Mouse (Mus musculus) spleen, postnatal 4 days (tissue): ENCODE measurements at regions not wholly inside any gene's neighbourhood (a gene's known extent, or its start where the extent isn't known, plus 50 kb on each side); places are given as distances from the start of the nearest gene placed in this dataset.

Experiments used
- DNase-seq, 2 experiments: peaks; one replicate each; pipeline ENCODE4 v3.0.0; 2022; ENCODE audit warnings: low spot score in 2 of 2

DNA sequence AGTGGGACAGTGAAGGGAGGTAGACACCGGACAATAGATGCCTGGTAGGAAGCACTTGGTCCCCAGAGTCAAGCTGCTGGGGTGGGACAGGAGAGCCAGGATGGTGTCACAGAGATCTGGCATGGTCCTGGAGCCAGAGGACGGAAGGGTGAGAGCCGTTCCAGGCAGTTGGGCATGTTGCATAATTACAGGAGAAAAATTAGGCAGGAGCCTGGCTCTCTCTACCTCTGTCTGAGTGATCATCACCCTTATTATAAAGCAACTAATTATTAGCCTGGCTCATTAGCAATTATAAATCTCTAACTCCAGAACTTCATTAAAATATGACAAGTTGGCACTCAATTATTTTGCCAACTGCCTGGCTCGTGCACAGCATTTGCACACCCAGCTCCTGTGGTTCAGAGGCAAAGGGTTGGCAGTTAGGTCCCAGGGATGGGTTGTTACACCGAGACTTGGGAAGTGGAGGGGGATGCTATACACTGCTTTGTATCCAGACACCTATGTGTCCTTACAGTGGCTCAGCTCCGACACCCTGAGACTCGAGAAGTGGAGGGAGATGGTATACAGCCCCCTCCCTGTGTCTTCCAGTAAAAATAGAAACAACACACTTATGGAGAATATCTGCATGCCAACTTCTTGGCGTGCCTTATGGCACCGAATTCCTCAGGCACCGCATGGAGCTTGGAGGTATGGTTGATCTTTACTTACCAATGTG lies 203.7 kb upstream of the Sdk2 start:
- DNase-seq, result no peak

DNA sequence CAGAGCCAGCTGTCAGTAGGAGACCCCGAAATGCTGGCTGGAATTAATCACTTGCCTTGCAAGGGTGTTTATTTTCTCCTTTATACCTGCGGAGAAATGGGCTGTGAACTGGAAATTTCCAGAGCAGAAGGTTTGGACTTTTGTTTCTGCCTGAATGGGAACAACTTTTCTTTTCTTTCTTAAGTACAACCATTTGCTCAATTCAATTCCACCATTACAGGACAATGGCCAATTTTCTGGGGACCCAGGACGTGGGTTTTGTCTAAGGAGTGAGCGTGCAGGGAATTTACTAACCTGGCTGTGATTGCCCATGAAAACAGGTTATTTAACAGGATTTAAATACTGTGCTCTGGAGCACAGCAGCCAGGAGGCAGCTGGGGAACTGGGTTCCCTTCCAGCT lies 195.1 kb upstream of the Sdk2 start:
- no peak for DNase-seq

GRCm38 (mm10) chr11:114258218-114258617 lies 191.4 kb upstream of the Sdk2 start:
- no peak for DNase-seq

DNA sequence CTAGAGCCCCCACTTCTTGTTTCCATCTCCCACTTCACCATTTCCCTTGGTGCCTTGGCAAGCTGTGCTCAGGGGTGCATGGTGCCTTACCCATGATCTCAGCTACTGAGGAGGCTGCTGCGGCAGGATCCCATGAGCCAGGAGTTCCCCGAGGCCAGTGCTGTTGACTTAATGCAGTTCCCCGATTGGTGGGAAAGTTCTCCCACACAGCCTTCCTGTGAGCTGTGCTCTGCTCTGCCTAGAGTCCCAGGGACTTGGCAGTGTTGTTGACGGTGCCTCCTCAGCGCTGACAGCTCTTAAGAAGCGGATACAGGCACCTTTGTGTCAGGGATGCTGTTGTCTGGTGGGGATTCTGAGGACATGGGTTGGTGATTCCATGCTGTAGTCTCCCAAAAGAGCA lies 190.9 kb upstream of the Sdk2 start:
- DNase-seq, result no peak

DNA sequence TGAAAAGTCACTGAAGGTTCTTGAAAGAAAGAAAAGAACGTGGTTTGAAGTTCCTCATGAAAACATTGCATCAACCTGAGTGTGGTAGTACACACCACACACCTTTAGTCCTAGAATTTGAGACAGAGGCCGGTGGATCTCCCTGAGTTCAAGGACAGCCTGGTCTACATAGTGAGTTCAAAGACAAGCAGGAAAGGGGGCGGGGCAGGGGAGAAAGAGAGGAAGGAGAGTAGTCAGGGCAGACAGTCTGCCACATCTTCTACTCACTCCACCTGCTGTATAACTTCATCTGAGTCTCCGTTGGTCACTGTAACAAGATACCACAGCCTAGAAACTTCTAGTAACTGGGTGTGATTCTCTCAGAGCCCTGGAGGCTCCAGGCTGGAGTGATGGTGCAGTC lies 190.2 kb upstream of the Sdk2 start:
- DNase-seq, result no peak

DNA sequence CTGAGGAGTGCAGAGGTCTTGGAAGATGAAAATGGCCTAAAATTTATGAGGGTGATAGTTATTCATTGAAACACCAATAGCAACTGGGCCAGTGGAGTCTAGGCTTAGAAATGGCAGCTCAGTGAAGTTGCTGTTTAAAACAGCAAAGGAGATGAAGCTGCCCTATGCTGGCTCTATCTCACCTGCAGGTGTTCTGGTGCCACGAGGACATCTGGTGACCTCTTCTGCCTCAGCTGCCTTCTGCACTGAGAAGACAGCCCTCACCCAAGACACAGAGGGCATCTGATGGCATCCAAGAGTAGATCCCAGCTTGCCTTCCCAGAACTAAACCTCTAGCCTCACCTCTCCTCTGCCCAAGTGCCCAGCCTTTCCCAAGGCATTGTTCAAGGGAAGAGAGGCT lies 187.5 kb upstream of the Sdk2 start:
- DNase-seq, result no peak

- DNase-seq, result no peak
Measured at GRCm38 (mm10) chr11:114251614-114252013, 184.8 kb upstream of the Sdk2 start.

- no peak for DNase-seq
Measured at GRCm38 (mm10) chr11:114249215-114249614, 182.4 kb upstream of the Sdk2 start.

GRCm38 (mm10) chr11:114248261-114248898 lies 181.5 kb upstream of the Sdk2 start:
- DNase-seq, result no peak

DNA sequence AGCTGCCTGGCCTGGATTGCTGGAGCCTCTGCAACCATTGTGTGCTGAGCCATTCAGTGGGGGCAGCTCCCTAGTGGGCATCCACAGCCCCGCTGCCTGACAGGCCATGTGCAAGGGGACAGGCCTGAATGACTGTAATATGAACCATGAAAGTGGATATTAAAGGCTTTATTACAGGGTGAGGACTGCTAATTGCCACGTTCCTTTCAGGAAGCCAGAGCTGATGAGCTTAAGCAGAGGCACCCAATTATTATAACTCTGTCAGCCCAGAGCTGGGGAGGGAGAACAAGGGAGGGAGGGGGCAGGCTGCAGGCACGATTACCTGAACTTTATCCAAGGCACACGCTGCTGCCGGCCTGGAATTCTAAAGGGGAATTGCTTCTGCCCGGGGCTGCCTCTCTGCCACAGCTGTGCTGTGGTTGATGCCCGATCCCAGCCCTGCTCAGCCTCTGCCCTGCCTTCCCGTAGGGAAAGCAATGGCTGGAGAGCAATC lies 172.5 kb upstream of the Sdk2 start:
- DNase-seq, result no peak

- DNase-seq, result no peak
Measured at GRCm38 (mm10) chr11:114238801-114239200, 172.0 kb upstream of the Sdk2 start.

DNA sequence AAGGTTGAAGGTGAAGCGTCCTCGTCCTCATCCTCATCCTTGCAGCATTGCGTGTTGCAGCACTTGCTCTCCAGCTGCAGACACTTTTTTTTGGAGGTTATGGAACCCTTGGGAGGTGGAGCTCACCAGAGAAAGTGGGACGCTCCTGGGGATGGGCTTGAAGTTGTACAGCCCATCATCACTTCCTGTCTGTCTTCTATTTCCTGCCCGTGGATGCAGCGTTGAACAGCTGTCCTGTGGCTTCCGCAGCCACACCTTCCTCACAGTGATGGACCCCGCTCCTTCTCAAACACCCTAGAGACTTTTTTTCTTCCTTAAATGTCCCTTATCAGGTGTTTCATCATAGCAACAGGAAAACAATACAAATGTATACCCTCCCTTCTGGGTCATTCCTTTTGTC lies 171.5 kb upstream of the Sdk2 start:
- DNase-seq, result no peak

DNA sequence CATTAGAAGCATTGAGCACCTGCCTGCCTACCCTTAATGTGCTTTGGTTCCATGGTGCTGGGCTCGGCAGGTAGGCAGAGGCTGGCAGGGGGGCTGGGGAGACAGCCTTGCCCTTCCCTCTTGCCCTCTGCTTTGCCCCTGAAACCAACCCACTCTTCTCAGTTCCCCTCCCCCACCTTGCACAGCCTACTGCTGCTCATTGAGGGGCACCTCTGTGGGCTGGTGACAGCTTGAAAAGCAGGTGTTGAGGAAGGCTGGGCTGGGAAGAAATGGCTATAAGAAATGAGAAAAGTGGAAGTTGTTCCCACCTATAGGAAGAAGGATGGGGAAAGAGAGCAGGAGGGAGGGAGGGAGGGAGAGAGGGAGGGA lies 167.7 kb upstream of the Sdk2 start:
- DNase-seq, result no peak

GRCm38 (mm10) chr11:114233636-114234541 lies 167.0 kb upstream of the Sdk2 start:
- no peak for DNase-seq

GRCm38 (mm10) chr11:114231841-114232240 lies 165.0 kb upstream of the Sdk2 start:
- DNase-seq, result no peak

- no peak for DNase-seq
Measured at GRCm38 (mm10) chr11:114229763-114230162, 162.9 kb upstream of the Sdk2 start.

DNA sequence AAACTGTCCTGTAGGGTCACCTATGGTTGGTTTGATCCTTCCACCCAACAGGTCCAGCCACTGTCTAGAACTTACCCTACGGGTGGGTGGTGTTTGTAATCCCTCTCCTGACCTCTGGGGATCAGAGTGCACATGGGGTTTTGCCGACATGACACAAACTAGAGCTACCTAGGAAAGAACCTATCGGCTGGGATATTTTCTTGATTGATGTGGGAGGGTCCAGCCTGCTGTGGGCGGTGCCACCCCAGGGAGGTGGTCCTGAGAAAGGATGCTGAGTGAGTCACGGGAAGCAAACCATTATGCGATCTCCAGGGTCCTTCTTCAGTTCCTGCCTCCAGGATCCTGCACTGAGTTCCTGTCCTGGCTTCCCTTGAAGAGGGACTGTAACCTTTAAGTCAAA lies 162.3 kb upstream of the Sdk2 start:
- DNase-seq, result no peak

DNA sequence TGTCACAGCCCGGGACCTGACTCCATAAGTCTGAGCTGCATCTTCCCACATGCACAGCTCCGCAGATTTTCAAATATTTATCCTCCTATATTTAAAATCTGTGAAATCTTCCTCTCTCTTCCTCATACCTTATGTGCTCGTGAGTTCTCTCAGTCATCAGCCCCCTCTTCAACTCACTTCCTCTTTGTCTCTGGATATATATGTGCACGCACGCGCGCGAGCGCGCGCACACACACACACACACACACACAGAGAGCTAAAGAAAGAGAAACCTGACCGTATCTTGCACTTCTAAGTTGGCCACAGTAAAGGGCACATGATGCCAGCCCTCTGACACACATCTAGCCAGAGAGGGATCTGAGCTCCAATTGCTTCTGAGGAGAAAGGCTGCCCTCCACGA lies 159.7 kb upstream of the Sdk2 start:
- DNase-seq, result no peak

GRCm38 (mm10) chr11:114224706-114225105 lies 157.9 kb upstream of the Sdk2 start:
- DNase-seq, result no peak

DNA sequence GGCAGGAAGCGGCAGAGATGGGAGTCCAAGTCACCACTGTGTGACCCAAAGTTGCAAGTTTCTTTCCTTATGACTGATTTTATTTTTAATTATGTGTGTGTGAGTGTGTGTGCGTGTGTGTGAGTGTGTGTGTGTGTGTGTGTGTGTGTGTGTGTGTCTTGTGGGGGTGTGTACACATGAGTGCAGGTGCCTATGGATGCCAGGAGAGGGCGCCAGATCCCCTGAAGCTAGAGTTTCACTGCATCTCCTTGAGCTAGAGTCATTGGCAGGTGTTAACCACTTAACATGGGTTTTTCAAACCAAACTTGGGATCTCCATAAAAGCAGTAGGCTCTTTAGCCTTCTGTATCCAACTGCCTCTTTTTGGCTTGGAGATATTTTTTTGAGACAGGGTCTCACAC lies 156.2 kb upstream of the Sdk2 start:
- no peak for DNase-seq

GRCm38 (mm10) chr11:114220466-114220865 lies 153.6 kb upstream of the Sdk2 start:
- no peak for DNase-seq

GRCm38 (mm10) chr11:114218732-114219506 lies 152.1 kb upstream of the Sdk2 start:
- DNase-seq, result no peak
